Mouse (Mus musculus) thymus, adult 2 months (tissue): ENCODE data around the gene Mphosph9. TPM values are rescaled to one million over a fixed set of nuclear protein-coding genes. Genes with fewer than 3 reads are reported as not detected.

Experiments
- DNase-seq: peaks from one replicate; pipeline ENCODE4 v3.0.0; 2021
- H3K27ac ChIP-seq: fragments of 200-500 bp; 2 replicates; pipeline ENCODE4 v1.5.1; 2012; ENCODE audit warnings: low read length, control low read depth; ENCODE audit not compliant: control insufficient read depth, insufficient read depth
- H3K27me3 ChIP-seq: fragments of 200-500 bp; 2 replicates; pipeline ENCODE4 v1.6.1; 2012; ENCODE audit warnings: mild to moderate bottlenecking, low read length, moderate library complexity, mixed read lengths; ENCODE audit not compliant: control insufficient read depth, insufficient read depth
- H3K36me3 ChIP-seq: fragments of 200-500 bp; 2 replicates; pipeline ENCODE4 v1.6.1; 2012; ENCODE audit warnings: mild to moderate bottlenecking, low read length, moderate library complexity; ENCODE audit not compliant: control insufficient read depth, insufficient read depth
- H3K4me1 ChIP-seq: fragments of 200-500 bp; replicated peaks from 2 replicates; pipeline ENCODE4 v1.6.1; 2012; ENCODE audit warnings: low read length; ENCODE audit not compliant: control insufficient read depth, insufficient read depth
- H3K4me3 ChIP-seq: fragments of 200-500 bp; 2 replicates; pipeline ENCODE4 v1.5.1; 2012; ENCODE audit warnings: mild to moderate bottlenecking, low read length, control low read depth, moderate library complexity; ENCODE audit not compliant: control insufficient read depth, insufficient read depth
- CTCF ChIP-seq: fragments of 200-500 bp; IDR thresholded peaks from 2 replicates; pipeline ENCODE4 v1.5.1; 2012; ENCODE audit warnings: mild to moderate bottlenecking, control low read depth, low read length, moderate library complexity, borderline replicate concordance; ENCODE audit not compliant: control insufficient read depth, poor library complexity, insufficient read depth; ENCODE audit errors: extremely low read depth
- POLR2A ChIP-seq: fragments of 200-500 bp; IDR thresholded peaks from 2 replicates; pipeline ENCODE4 v1.6.1; 2012; ENCODE audit warnings: mild to moderate bottlenecking, low read length, control low read depth, moderate library complexity; ENCODE audit not compliant: control insufficient read depth, poor library complexity, insufficient read depth; ENCODE audit errors: extremely low read depth
- WGBS: fragments of 180-500 bp; shearing (Covaris S2); methylation state at CpG from one replicate; pipeline ENCODE4 v1.1.7; 2018; 5-methylcytosine and 5-hydroxymethylcytosine counted together
- polyA plus RNA-seq: library from polyadenylated mRNA; depleted of rRNA; stranded (reverse); fragments of >200 nt; gene quantifications from 2 replicates; pipeline ENCODE4 v1.2.3, GENCODE M21; 2012

Mphosph9 gene
- polyA plus RNA-seq, 1 experiment, result 16.2 TPM

DNA sequence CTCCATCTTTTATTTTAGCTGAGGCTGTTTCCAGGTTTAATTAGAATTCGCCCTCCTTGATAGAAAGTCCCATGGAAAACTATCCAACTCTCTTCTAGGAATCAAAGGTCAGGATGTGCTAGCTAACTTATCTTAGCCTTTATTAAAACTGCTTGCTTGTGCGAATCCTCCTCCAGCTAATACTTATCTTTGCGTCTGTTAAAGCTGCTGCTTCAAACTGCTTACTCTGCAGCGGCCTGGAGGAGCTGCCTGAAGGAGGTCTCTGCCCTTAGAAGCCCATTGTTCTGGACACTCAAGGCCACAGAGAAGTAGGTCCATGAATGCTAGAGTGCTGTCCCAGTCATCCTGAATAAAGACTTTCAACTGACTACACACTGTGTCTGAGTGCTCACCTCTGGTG lies 31.3 kb downstream of the Mphosph9 start:
- Histone ChIP-seq H3K4me1 (no peaks in the 10 kb centered on the region), H3K4me3 (no peak overlapping the region), H3K27me3 (no peaks in the 10 kb centered on the region), H3K27ac (no peak overlapping the region), H3K36me3 (peaks cover 51% of the 10 kb centered on the region)
- no peak for DNase-seq
- TF ChIP-seq POLR2A (no peak), CTCF (no peak)
- 96% methylated on average over 4 of the region's 4 CpGs for WGBS

- H3K4me1 ChIP-seq, result no peaks in the 10 kb centered on the region
- WGBS, result 98% methylated on average over 5 of the region's 5 CpGs
- H3K27ac ChIP-seq, result no peak overlapping the region
- H3K36me3 ChIP-seq, result peaks cover 68% of the 10 kb centered on the region
- DNase-seq, result no peak
- no peak overlapping the region for H3K4me3 ChIP-seq
- no peaks in the 10 kb centered on the region for H3K27me3 ChIP-seq
- TF ChIP-seq CTCF (no peak), POLR2A (no peak)
Observed at GRCm38 (mm10) chr5:124293967-124294366, 33.8 kb downstream of the Mphosph9 start.

DNA sequence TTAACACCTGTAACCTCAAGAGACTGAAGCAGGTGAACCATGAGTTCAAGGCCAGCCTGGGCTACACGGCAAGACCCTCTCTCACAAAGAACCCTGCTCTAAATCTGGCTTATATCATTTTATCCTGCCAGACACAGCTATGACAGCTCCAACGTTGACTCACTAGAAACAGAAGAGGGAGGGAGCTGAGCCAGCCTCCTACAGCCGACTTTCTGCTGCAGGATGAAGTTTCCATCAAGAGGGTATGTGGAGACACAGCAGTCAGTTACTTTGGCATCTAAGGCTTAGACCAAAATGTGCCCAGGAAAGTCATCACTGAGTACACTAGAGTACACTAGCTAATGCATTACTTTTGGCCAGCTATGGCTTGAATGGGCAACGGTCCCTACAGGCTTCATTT lies 37.6 kb downstream of the Mphosph9 start:
- Histone ChIP-seq H3K36me3 (peaks cover 73% of the 10 kb centered on the region), H3K27ac (no peak overlapping the region), H3K27me3 (no peaks in the 10 kb centered on the region), H3K4me1 (no peaks in the 10 kb centered on the region), H3K4me3 (no peak overlapping the region)
- TF ChIP-seq POLR2A (no peak), CTCF (no peak)
- DNase-seq, result no peak
- 95% methylated on average over 4 of the region's 4 CpGs for WGBS

DNA sequence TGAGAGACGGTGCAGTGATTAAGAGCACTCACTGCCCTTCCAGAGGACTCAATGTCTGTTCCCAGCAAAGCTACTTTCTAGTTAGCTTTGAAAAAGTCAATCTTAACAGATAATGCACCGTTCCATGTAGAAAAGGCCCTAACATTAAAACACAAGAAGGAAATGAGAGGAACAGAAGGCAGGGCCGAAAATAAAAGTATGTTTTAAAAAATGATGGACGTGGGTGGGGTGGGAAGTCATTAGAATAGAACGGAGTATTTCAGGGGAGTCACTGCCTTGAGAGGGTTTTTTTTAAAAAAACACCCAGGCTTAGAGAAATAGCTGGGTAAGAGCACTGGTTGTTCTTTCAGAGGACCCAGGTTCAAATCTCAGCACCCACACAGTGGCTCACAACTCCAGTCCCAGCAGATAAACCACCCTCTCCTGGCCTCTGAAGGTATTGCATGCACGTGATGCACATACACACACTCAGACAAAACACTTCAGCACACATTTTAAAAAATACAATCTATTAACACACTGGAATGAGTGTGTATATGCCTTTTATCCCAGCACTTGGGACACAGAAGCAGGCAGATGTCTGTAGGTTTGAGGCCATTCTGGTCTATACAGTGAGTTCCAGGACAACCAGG lies 40.0 kb downstream of the Mphosph9 start:
- WGBS, result over 99% methylated on average over 6 of the region's 6 CpGs
- H3K36me3 ChIP-seq, result peaks cover 71% of the 10 kb centered on the region

DNA sequence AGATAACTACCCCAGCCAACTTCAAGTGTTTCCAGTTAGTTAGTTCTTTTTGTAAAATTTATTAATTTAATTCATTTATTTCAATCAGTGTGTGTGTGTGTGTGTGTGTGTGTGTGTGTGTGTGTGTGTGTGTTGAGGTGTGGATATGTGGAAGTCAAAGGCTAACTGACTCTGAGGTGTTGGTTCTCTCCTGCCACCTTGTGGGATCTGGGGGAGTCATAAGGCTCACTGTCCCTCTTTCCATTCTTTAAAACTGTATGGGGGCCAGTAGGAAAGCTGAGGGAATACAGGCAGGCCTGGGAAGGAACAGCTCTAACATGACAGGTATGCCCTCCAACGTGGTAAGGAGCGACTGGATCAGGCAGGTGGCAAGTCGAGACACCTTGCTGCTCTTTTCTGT lies 43.4 kb downstream of the Mphosph9 start:
- H3K4me3 ChIP-seq, result no peak overlapping the region
- H3K36me3 ChIP-seq, result peaks cover 52% of the 10 kb centered on the region
- TF ChIP-seq CTCF (no peak), POLR2A (no peak)
- peak; percentile 13 for DNase-seq
- H3K27me3 ChIP-seq, result no peaks in the 10 kb centered on the region
- H3K4me1 ChIP-seq, result no peaks in the 10 kb centered on the region
- H3K27ac ChIP-seq, result no peak overlapping the region
- WGBS, result 94% methylated on average over 3 of the region's 3 CpGs

More for the DNA sequence above, 40.0 kb downstream of the Mphosph9 start:
- no peak for DNase-seq
- TF ChIP-seq POLR2A, result no peak
- TF ChIP-seq CTCF, result no peak
- no peaks in the 10 kb centered on the region for H3K4me1 ChIP-seq
- H3K27me3 ChIP-seq, result no peaks in the 10 kb centered on the region
- no peak overlapping the region for H3K27ac ChIP-seq
- H3K4me3 ChIP-seq, result no peak overlapping the region

DNA sequence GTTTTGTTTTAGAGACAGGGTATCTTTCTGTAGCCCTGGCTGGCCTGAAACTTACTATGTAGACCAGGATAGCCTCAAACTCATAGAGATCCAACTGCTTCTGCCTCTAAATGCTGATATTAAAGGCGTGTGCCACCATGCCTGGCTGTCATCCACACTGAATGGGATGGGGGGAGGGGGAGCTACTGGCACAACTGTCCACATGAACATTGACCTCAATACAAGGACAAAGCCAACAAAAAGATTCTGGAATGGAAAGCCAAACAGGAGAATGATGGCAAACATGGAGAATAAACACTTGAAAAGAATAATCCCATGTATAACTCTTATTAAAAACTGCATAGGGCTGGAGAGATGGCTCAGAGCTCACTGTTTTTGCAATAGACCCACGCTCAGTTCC lies 44.9 kb downstream of the Mphosph9 start:
- H3K36me3 ChIP-seq, result peaks cover 51% of the 10 kb centered on the region
- WGBS, result 97% methylated on average over 2 of the region's 2 CpGs
- no peak overlapping the region for H3K4me3 ChIP-seq
- TF ChIP-seq POLR2A (no peak), CTCF (no peak)
- DNase-seq, result no peak
- H3K4me1 ChIP-seq, result no peaks in the 10 kb centered on the region
- no peak overlapping the region for H3K27ac ChIP-seq
- H3K27me3 ChIP-seq, result no peaks in the 10 kb centered on the region

DNA sequence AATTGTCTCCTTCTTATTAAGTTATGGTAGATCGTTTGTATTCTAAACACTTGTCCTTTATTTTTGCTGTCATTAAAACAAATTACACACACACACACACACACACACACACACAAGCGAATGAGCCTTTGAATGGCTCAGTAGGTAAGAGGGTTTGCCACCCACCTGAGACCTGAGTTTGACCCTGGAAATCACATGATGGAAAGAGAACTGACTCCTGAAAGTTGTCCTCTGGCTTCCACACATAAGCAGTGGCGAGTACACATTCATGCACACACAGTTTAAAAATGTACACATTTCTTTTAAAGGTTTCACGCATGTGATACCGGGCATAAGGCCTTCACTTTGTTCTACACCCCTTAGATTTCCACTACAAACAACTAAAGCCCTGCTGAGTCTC lies 57.5 kb downstream of the Mphosph9 start:
- H3K27ac ChIP-seq, result no peak overlapping the region
- no peak for TF ChIP-seq CTCF
- WGBS, result 97% methylated on average over 5 of the region's 5 CpGs
- H3K4me3 ChIP-seq, result no peak overlapping the region
- no peaks in the 10 kb centered on the region; the same call in 1 of the 2 replicates for H3K4me1 ChIP-seq
- H3K27me3 ChIP-seq, result no peaks in the 10 kb centered on the region
- no peak for DNase-seq
- H3K36me3 ChIP-seq, result peaks cover 9% of the 10 kb centered on the region
